ENCODE assay signal across 10 mouse cellular contexts in genomic region chr1:125525965-125526665, GRCm38 (mm10). TPM values are rescaled to one million over a fixed set of nuclear protein-coding genes. Genes with fewer than 3 reads are reported as not detected.
DNase-seq lines count a peak whose midpoint lies in the region; TF ChIP-seq lines count a peak whose summit lies in the region.
"Had no signal": no experiment of that assay in that cellular context is flagged by ENCODE, and none has a peak within 500 bp of the region (broad histone marks: within the 10 kb centered on the region; RNA-seq: fewer than 3 reads in every experiment).

No protein-coding gene starts in this region.

- no peak overlapping the region; the same call in 1 of the 2 replicates for H3K27ac ChIP-seq in ES-E14 (ENCODE audit: insufficient read depth, low read depth, low read length, poor library complexity, severe bottlenecking)

- DNase-seq in ES-E14 (ENCODE audit: low read depth, low spot score) (peak; percentile 51), adipocyte (ENCODE audit: low spot score) (peak; percentile 54)
- DNase-seq in hindlimb bud, embryonic 11.5 days (ENCODE audit: extremely low spot score, low read depth, low spot score) = peak; percentile 12
- DNase-seq in lung, postnatal 14 days = peak; percentile 69
- DNase-seq in frontal cortex, adult 2 months (ENCODE audit: extremely low spot score in 1 of 2, low spot score in 1 of 2) = no peak
- no peak for DNase-seq in thymus, postnatal 25 days
- DNase-seq in right cerebral cortex, postnatal 25 days = no peak
- DNase-seq: adrenal gland, postnatal 10 days; liver had no signal

- no peaks in the 10 kb centered on the region for H3K9me3 ChIP-seq in ES-E14 (ENCODE audit: control insufficient read depth, insufficient read depth, low read depth, low read length)

- in situ Hi-C loops in ES-E14 (cut with MboI; ENCODE audit: low sequenced_read_pairs in 2 of 2, unreplicated experiment in 2 of 2) = no loop called here

- no peaks in the 10 kb centered on the region for H3K36me3 ChIP-seq in ES-E14 (ENCODE audit: control insufficient read depth, insufficient read depth, low read length, poor library complexity, severe bottlenecking)

- H3K4me1 ChIP-seq in ES-E14 (ENCODE audit: control insufficient read depth in 2 of 2, insufficient read depth in 2 of 2, low read length in 2 of 2, poor library complexity in 1 of 2) = peaks cover 7 to 15% of the 10 kb centered on the region in 2 experiments

- H3K4me3 ChIP-seq in ES-E14 (ENCODE audit: insufficient read depth in 1 of 2, low read depth in 1 of 2, low read length in 2 of 2, poor library complexity in 1 of 2, severe bottlenecking in 1 of 2) = no peak overlapping the region
- H3K4me3 ChIP-seq: erythroblast, embryonic 14.5 days had no signal

- no peak overlapping the region for H3K9ac ChIP-seq in ES-E14 (ENCODE audit: insufficient read depth, low read depth, low read length, poor library complexity, severe bottlenecking)

TF ChIP-seq in ES-E14, 5 proteins besides CTCF, POLR2A, EP300 and RAD21:
- TF ChIP-seq MAFK (IDR thresholded peaks at IDR 0.05; ENCODE audit: insufficient read depth, low read depth, low read length) (no peak), HCFC1 (IDR thresholded peaks at IDR 0.05; ENCODE audit: borderline replicate concordance, insufficient read depth, low read length) (no peak), ZNF384 (IDR thresholded peaks at IDR 0.05; ENCODE audit: low read depth, low read length) (no peak), CHD2 (IDR thresholded peaks at IDR 0.05; ENCODE audit: low read depth, low read length) (no peak), ZC3H11A (IDR thresholded peaks at IDR 0.05; ENCODE audit: borderline replicate concordance, low read depth, low read length) (no peak)
TF ChIP-seq in ES-E14: peak in this region for 0.

RNA-seq across cellular contexts. Expression of gene Slc35f5, which starts 34.3 kb away (rescaled TPM):
- total RNA-seq in ES-E14 (2012; rRNA removed) = 22.2 and 27.1 TPM in 2 replicates
- polyA plus RNA-seq in frontal cortex, adult 2 months (2012; rRNA removed) = 18.8 and 23.2 TPM in 2 replicates
- polyA plus RNA-seq: erythroblast, embryonic 14.5 days had no signal

Comparison
In these comparisons a context has a peak if more than half of its experiments do, and no peak if none do; other contexts are left out.
1. DNase-seq: peak in ES-E14 (single experiment), adipocyte (single experiment), hindlimb bud, embryonic 11.5 days (single experiment) and lung, postnatal 14 days (single experiment); none in frontal cortex, adult 2 months (0 of 2), thymus, postnatal 25 days (single experiment) and right cerebral cortex, postnatal 25 days (single experiment).